Mouse (Mus musculus) lung, embryonic 14.5 days (tissue): ENCODE results near the gene Isoc2b. TPM values are rescaled to one million over a fixed set of nuclear protein-coding genes. Genes with fewer than 3 reads are reported as not detected.

ENCODE experiments used
- ATAC-seq: fragments of 200-750 bp; cut with Nextera tagmentation; 2 replicates; pipeline ENCODE4 v1.8.0; 2017; ENCODE audit warnings: mild to moderate bottlenecking, moderate TSS enrichment, moderate library complexity; ENCODE audit not compliant: insufficient read depth
- DNase-seq: peaks from one replicate; pipeline ENCODE4 v3.0.0-alpha.2; 2015
- H3K27ac ChIP-seq: fragments of 300-500 bp; sonication (generic); 2 replicates; pipeline ENCODE4 v1.5.1; 2014; ENCODE audit warnings: low read depth, mild to moderate bottlenecking, moderate library complexity
- H3K27me3 ChIP-seq: fragments of 300-500 bp; sonication (generic); 2 replicates; pipeline ENCODE4 v1.6.1; 2014; ENCODE audit warnings: low read length, control low read depth; ENCODE audit not compliant: insufficient read depth
- H3K36me3 ChIP-seq: fragments of 300-500 bp; sonication (generic); 2 replicates; pipeline ENCODE4 v1.6.1; 2014; ENCODE audit warnings: control low read depth; ENCODE audit not compliant: insufficient read depth
- H3K4me1 ChIP-seq: fragments of 300-500 bp; sonication (generic); 2 replicates; pipeline ENCODE4 v1.6.1; 2014; ENCODE audit warnings: antibody characterized with exemption, control low read depth; ENCODE audit not compliant: insufficient read depth
- H3K4me2 ChIP-seq: fragments of 300-500 bp; sonication (generic); 2 replicates; pipeline ENCODE4 v1.6.1; 2014; ENCODE audit warnings: mild to moderate bottlenecking
- H3K4me3 ChIP-seq: fragments of 300-500 bp; sonication (generic); 2 replicates; pipeline ENCODE4 v1.5.1; 2014; ENCODE audit warnings: low read depth, low read length
- H3K9ac ChIP-seq: fragments of 300-500 bp; sonication (generic); 2 replicates; pipeline ENCODE4 v1.6.1; 2014
- H3K9me3 ChIP-seq: fragments of 300-500 bp; sonication (generic); 2 replicates; pipeline ENCODE4 v1.6.1; 2016; ENCODE audit warnings: low read depth, low read length, control low read depth
- CTCF ChIP-seq: IDR thresholded peaks from 2 replicates; pipeline ENCODE4 v1.5.1; 2016; ENCODE audit warnings: antibody characterized with exemption, low read depth
- WGBS: fragments of 180-500 bp; shearing (Covaris S2); extraction: QIAGEN DNeasy Blood & Tissue Kit; methylation state at CpG from one replicate; pipeline ENCODE4 v1.1.7; 2014; 5-methylcytosine and 5-hydroxymethylcytosine counted together
- polyA plus RNA-seq: library from polyadenylated mRNA; unstranded; fragments of >200 nt; fragmentation: Nextera tagmentation; extraction: Ambion mirVana; gene quantifications from 2 replicates; pipeline ENCODE4 v1.2.1, GENCODE M21; 2014

Gene Isoc2b
- 5.8 and 6.1 TPM in 2 replicates for polyA plus RNA-seq

DNA sequence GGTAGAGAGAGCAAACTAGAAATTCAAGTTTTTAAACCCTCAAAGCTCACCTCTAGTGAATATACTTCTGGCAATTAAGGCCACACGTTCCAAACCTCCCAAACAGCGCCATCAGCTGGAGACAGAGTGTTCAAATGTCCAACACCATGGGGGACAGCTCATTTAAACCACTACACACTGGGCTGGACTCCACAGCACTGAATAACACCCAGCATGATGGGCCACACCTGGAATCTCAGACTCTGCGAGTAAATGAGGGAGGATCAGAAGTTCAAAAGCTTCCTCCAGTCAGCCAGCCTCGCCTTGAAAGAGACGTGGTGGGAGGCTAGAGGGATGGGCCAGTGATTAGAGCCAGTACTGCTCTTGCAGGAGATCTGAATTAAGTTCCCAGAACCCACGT, at the start of gene Isoc2b:
Gene Isoc2b, minus strand, starts transcription at position 126 of the 400 bp plus-strand sequence.
- Histone ChIP-seq H3K27ac (no peak within 1 kb of the TSS), H3K9ac (no peak within 1 kb of the TSS), H3K27me3 (no peaks in the 10 kb centered on the region), H3K9me3 (no peaks in the 10 kb centered on the region), H3K4me2 (no peak within 1 kb of the TSS), H3K4me3 (no peak within 1 kb of the TSS), H3K36me3 (no peaks in the 10 kb centered on the region), H3K4me1 (0 out of 2 replicates have a peak, but pooled peaks cover 3% of the 10 kb centered on the region)
- WGBS, result 45% methylated on average over 6 of the region's 6 CpGs
- no peak for DNase-seq
- TF ChIP-seq CTCF, result no peak
- no peak for ATAC-seq

DNA sequence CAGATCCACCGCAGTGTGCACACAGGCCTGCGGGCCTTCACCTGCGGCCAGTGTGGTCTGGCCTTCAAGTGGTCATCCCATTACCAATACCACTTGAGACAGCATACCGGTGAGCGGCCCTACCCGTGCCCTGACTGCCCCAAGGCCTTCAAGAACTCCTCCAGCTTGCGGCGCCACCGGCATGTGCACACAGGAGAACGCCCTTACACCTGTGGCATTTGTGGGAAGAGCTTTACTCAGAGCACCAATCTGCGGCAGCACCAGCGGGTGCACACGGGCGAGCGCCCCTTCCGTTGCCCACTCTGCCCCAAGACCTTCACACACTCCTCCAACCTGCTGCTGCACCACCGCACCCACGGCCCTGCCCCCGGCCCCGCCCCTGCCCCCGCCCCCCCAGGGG, 49.0 kb upstream of the Isoc2b start:
- H3K36me3 ChIP-seq, result peaks cover 37% of the 10 kb centered on the region
- no peaks in the 10 kb centered on the region for H3K9me3 ChIP-seq
- no peak for DNase-seq
- no peak overlapping the region for H3K4me3 ChIP-seq
- no peak overlapping the region for H3K4me2 ChIP-seq
- H3K9ac ChIP-seq, result no peak overlapping the region
- WGBS, result 81% methylated on average over 21 of the region's 21 CpGs
- no peaks in the 10 kb centered on the region for H3K27me3 ChIP-seq
- no peak for TF ChIP-seq CTCF
- no peak for ATAC-seq
- peaks cover 25% of the 10 kb centered on the region for H3K4me1 ChIP-seq
- H3K27ac ChIP-seq, result no peak overlapping the region

DNA sequence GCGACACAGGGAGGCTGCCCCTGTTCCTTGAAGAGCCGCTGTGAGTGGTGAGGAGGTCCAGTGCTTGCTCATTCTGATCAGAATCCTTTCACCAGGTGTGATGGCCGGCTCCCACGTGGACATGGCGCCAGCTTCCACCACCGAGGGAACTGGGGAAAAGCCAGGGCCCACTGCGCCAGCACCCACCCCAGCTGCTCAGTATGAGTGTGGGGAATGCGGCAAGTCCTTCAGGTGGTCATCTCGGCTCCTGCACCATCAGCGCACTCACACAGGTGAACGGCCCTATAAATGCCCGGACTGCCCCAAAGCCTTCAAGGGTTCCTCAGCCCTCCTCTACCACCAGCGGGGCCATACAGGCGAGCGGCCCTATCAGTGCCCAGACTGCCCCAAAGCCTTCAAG, 48.6 kb upstream of the Isoc2b start:
- ATAC-seq (no peak), DNase-seq (no peak)
- no peak for TF ChIP-seq CTCF
- no peak overlapping the region for H3K27ac ChIP-seq
- peaks cover 21% of the 10 kb centered on the region for H3K4me1 ChIP-seq
- H3K4me2 ChIP-seq, result no peak overlapping the region
- H3K36me3 ChIP-seq, result peaks cover 37% of the 10 kb centered on the region
- H3K9ac ChIP-seq, result no peak overlapping the region
- 86% methylated on average over 15 of the region's 15 CpGs for WGBS
- no peaks in the 10 kb centered on the region for H3K9me3 ChIP-seq
- no peaks in the 10 kb centered on the region for H3K27me3 ChIP-seq
- no peak overlapping the region for H3K4me3 ChIP-seq

DNA sequence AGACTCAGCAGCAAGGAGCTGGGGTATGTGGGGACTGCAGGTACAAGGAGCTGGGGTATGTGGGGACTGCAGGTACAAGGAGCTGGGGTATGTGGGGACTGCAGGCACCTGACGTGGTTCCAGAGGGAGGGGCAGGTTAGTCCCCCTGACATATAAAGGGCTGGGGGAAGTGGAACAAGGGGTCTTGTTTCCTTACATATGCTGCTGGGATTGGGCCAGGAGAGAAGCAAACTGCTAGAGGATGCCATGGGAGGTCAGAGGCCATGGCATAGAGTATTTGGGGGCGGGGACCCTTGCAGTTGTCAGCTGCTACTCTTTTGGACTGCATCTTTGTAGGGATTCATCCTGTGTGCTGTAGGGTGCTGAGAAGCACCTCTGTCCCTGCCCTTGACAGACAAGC, 47.4 kb upstream of the Isoc2b start:
- ATAC-seq, result no peak
- WGBS, result 85% methylated on average over 2 of the region's 2 CpGs
- Histone ChIP-seq H3K9ac (no peak overlapping the region), H3K36me3 (peaks cover 37% of the 10 kb centered on the region), H3K4me1 (peaks cover 12% of the 10 kb centered on the region; the same call in 1 of the 2 replicates), H3K27ac (no peak overlapping the region), H3K4me3 (no peak overlapping the region), H3K27me3 (no peaks in the 10 kb centered on the region), H3K4me2 (no peak overlapping the region), H3K9me3 (no peaks in the 10 kb centered on the region)
- DNase-seq, result no peak
- TF ChIP-seq CTCF, result no peak

DNA sequence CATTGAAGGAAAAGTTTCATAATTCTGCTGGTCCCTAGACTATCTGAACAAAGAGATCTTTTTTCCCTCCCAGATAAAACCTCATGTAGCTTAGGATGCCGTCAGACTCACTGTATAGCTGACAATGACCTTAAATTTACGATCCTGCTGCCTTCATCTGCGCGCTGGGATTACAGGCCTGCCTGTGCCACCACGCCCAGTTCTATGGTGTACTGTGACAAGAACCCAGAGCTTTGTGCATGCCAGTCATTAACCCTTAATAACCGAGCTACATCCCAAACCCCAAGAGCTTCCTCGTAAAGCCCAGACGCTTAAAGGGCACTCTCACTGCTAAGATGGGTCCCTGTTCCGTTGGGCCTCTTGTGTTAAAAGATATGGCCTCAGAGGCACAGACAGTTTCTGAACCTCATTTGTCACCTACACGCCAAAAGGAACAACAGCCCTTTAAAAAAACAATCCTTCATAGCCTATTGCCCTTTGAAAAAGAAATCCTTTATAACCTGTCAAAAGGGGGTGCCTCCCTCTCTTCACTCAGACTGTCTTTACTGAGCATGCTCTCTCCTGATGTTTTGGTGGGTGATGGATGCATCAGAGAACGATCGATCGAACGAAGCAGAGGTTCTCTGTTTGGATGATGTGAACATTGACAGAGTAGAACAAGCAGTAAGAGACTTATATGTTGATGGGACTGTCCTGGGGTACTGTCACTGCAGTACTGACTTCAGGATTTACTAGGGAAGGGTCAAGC, 45.8 kb upstream of the Isoc2b start:
- DNase-seq (no peak), ATAC-seq (peak; percentile 55)
- 10% methylated on average over 14 of the region's 14 CpGs for WGBS
- Histone ChIP-seq H3K27me3 (no peaks in the 10 kb centered on the region), H3K4me3 (peak overlapping the region; percentile 68), H3K9me3 (no peaks in the 10 kb centered on the region), H3K4me1 (peaks cover 12% of the 10 kb centered on the region; the same call in 1 of the 2 replicates), H3K36me3 (peaks cover 31% of the 10 kb centered on the region), H3K4me2 (peak overlapping the region; percentile 84), H3K9ac (peak overlapping the region; percentile 89), H3K27ac (peak overlapping the region; percentile 97)
- no peak for TF ChIP-seq CTCF

DNA sequence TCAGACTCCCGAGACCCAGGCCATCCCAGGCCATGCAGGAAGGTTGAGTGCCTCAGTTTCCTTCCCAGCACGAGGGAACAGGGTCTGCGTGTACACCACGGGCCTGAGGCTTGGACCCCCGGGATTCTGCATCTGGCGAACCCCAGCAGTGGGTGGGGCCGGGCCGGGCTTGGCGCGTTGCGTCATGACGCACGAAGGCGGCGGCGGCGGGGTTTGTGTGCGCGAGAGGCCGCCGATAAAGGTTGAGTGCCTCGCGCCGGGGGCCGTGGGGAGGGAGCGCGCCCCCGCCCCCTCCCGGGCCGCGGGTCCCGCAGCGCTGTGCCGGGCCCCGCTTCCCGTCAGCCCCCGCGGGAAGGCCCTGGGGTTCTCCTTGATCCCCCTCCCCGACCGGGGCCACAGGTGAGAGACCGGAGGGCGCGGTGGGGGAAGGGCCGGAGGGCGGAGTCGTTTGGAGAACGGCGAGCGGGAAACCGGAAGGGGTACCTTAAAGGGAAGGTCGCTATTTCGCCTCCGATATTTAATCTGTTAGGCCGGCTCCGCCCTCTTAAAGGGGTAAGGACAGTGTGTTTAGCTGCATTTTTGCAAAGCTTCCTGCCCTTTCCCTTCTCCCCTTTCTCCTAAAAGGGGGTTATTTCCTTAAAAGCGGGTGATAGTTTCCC, 45.1 kb upstream of the Isoc2b start, which contains the start of gene Zfp628:
Gene Zfp628, plus strand, starts transcription at position 211 of the 659 bp plus-strand sequence.
- under 1% methylated on average over 56 of the region's 56 CpGs for WGBS
- Histone ChIP-seq H3K27ac (peak within 1 kb of the TSS; percentile 97), H3K9ac (peak within 1 kb of the TSS; percentile 89), H3K4me3 (peak within 1 kb of the TSS; percentile 68), H3K9me3 (no peaks in the 10 kb centered on the region), H3K27me3 (no peaks in the 10 kb centered on the region), H3K4me2 (peak within 1 kb of the TSS; percentile 84), H3K36me3 (peaks cover 24% of the 10 kb centered on the region), H3K4me1 (peaks cover 12% of the 10 kb centered on the region; the same call in 1 of the 2 replicates)
- TF ChIP-seq CTCF, result no peak
- DNase-seq (peak; percentile 99), ATAC-seq (peak; percentile 87)

DNA sequence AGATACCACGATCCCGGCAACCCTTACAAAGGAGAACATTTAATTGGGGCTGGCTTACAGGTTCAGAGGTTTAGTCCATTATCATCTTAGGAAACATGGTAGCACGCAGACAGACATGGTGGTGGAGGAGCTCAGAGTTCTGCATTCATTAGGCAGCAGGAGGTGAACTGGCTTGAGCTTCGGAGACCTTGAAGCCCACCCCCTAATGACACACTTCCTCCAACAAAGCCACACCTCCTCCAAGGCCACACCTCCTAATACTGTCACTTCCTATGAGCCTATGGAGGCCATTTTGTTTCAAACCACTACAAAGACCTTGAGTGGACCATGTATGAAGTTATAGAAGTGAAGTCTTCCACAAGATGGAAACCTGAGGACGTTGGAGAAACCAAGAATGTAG, 42.2 kb upstream of the Isoc2b start:
- no peak for TF ChIP-seq CTCF
- 58% methylated on average over 5 of the region's 5 CpGs for WGBS
- Histone ChIP-seq H3K4me2 (no peak overlapping the region), H3K27ac (no peak overlapping the region), H3K36me3 (no peaks in the 10 kb centered on the region), H3K4me1 (peaks cover 12% of the 10 kb centered on the region; the same call in 1 of the 2 replicates), H3K9me3 (no peaks in the 10 kb centered on the region), H3K4me3 (no peak overlapping the region), H3K9ac (no peak overlapping the region), H3K27me3 (no peaks in the 10 kb centered on the region)
- ATAC-seq, result no peak
- no peak for DNase-seq
